Mouse (Mus musculus): Measurements from ENCODE around the gene Mrap. TPM values are rescaled to one million over a fixed set of nuclear protein-coding genes. Genes with fewer than 3 reads are reported as not detected.

Gene Mrap
- polyA plus RNA-seq (2015; fragmentation: Nextera tagmentation; extraction: Ambion mirVana): 5.2 and 9.3 TPM in 2 replicates

- no peak for ATAC-seq (ENCODE audit: low FRiP score, low TSS enrichment)
- Histone ChIP-seq H3K4me1 (ENCODE audit: insufficient read depth, low read length) (no peaks in the 10 kb centered on the region), H3K4me2 (replicated peaks; ENCODE audit: low read depth, low read length) (no peak within 1 kb of the TSS), H3K9me3 (ENCODE audit: low read length) (no peaks in the 10 kb centered on the region), H3K27ac (ENCODE audit: low read length) (no peak within 1 kb of the TSS), H3K27me3 (ENCODE audit: insufficient read depth, low read length) (no peaks in the 10 kb centered on the region), H3K36me3 (ENCODE audit: insufficient read depth, low read length) (no peaks in the 10 kb centered on the region), H3K9ac (replicated peaks; ENCODE audit: low read length) (no peak within 1 kb of the TSS), H3K4me3 (ENCODE audit: low read length) (no peak within 1 kb of the TSS)
- WGBS: 87% methylated on average over 26 of the region's 26 CpGs
These were observed at the start of gene Mrap for GRCm38 (mm10) chr16:90738092-90738956. Mrap (plus strand) TSS chr16:90738207.

GRCm38 (mm10) chr16:90692704-90693385 is 45.2 kb upstream of the Mrap start:
- no peak overlapping the region for H3K4me2 ChIP-seq (replicated peaks; ENCODE audit: low read depth, low read length)
- no peaks in the 10 kb centered on the region for H3K27me3 ChIP-seq (ENCODE audit: insufficient read depth, low read length)
- no peak for ATAC-seq (ENCODE audit: low FRiP score, low TSS enrichment)
- H3K27ac ChIP-seq (ENCODE audit: low read length): no peak overlapping the region
- 0 out of 2 replicates have a peak, but pooled peaks cover 2% of the 10 kb centered on the region for H3K4me1 ChIP-seq (ENCODE audit: insufficient read depth, low read length)
- H3K4me3 ChIP-seq (ENCODE audit: low read length): no peak overlapping the region
- H3K36me3 ChIP-seq (ENCODE audit: insufficient read depth, low read length): no peaks in the 10 kb centered on the region
- no peaks in the 10 kb centered on the region for H3K9me3 ChIP-seq (ENCODE audit: low read length)
- no peak overlapping the region for H3K9ac ChIP-seq (replicated peaks; ENCODE audit: low read length)
- WGBS: 84% methylated on average over 15 of the region's 15 CpGs

- Histone ChIP-seq H3K9ac (replicated peaks; ENCODE audit: low read length) (no peak overlapping the region), H3K9me3 (ENCODE audit: low read length) (no peaks in the 10 kb centered on the region), H3K4me3 (ENCODE audit: low read length) (no peak overlapping the region), H3K27ac (ENCODE audit: low read length) (no peak overlapping the region), H3K4me2 (replicated peaks; ENCODE audit: low read depth, low read length) (no peak overlapping the region), H3K4me1 (ENCODE audit: insufficient read depth, low read length) (no peaks in the 10 kb centered on the region), H3K27me3 (ENCODE audit: insufficient read depth, low read length) (no peaks in the 10 kb centered on the region), H3K36me3 (ENCODE audit: insufficient read depth, low read length) (no peaks in the 10 kb centered on the region)
- no peak for ATAC-seq (ENCODE audit: low FRiP score, low TSS enrichment)
- WGBS: 87% methylated on average over 5 of the region's 5 CpGs
These were observed 44.4 kb upstream of the Mrap start for GRCm38 (mm10) chr16:90693625-90694024.

- no peaks in the 10 kb centered on the region for H3K9me3 ChIP-seq (ENCODE audit: low read length)
These were observed 43.3 kb upstream of the Mrap start for GRCm38 (mm10) chr16:90694719-90695118.

GRCm38 (mm10) chr16:90695121-90695520 is 42.9 kb upstream of the Mrap start:
- Histone ChIP-seq H3K27me3 (ENCODE audit: insufficient read depth, low read length) (no peaks in the 10 kb centered on the region), H3K36me3 (ENCODE audit: insufficient read depth, low read length) (no peaks in the 10 kb centered on the region), H3K4me2 (replicated peaks; ENCODE audit: low read depth, low read length) (no peak overlapping the region), H3K9ac (replicated peaks; ENCODE audit: low read length) (no peak overlapping the region), H3K4me3 (ENCODE audit: low read length) (no peak overlapping the region), H3K4me1 (ENCODE audit: insufficient read depth, low read length) (no peaks in the 10 kb centered on the region), H3K27ac (ENCODE audit: low read length) (no peak overlapping the region), H3K9me3 (ENCODE audit: low read length) (no peaks in the 10 kb centered on the region)
- WGBS: 64% methylated on average over 10 of the region's 10 CpGs
- ATAC-seq (ENCODE audit: low FRiP score, low TSS enrichment): no peak

More at GRCm38 (mm10) chr16:90694719-90695118, 43.3 kb upstream of the Mrap start:
- no peak overlapping the region for H3K27ac ChIP-seq (ENCODE audit: low read length)
- H3K4me2 ChIP-seq (replicated peaks; ENCODE audit: low read depth, low read length): no peak overlapping the region
- WGBS: 74% methylated on average over 9 of the region's 9 CpGs
- no peaks in the 10 kb centered on the region for H3K36me3 ChIP-seq (ENCODE audit: insufficient read depth, low read length)
- no peaks in the 10 kb centered on the region for H3K4me1 ChIP-seq (ENCODE audit: insufficient read depth, low read length)
- no peaks in the 10 kb centered on the region for H3K27me3 ChIP-seq (ENCODE audit: insufficient read depth, low read length)
- no peak overlapping the region for H3K4me3 ChIP-seq (ENCODE audit: low read length)
- H3K9ac ChIP-seq (replicated peaks; ENCODE audit: low read length): no peak overlapping the region
- ATAC-seq (ENCODE audit: low FRiP score, low TSS enrichment): no peak

- ATAC-seq (ENCODE audit: low FRiP score, low TSS enrichment): no peak
These were observed 41.7 kb upstream of the Mrap start for GRCm38 (mm10) chr16:90696306-90696705.

GRCm38 (mm10) chr16:90699390-90699789 is 38.6 kb upstream of the Mrap start:
- H3K4me2 ChIP-seq (replicated peaks; ENCODE audit: low read depth, low read length): no peak overlapping the region
- no peak overlapping the region for H3K9ac ChIP-seq (replicated peaks; ENCODE audit: low read length)
- no peak overlapping the region for H3K4me3 ChIP-seq (ENCODE audit: low read length)
- WGBS: 81% methylated on average over 14 of the region's 14 CpGs
- no peaks in the 10 kb centered on the region for H3K36me3 ChIP-seq (ENCODE audit: insufficient read depth, low read length)
- no peak overlapping the region for H3K27ac ChIP-seq (ENCODE audit: low read length)
- peaks cover 11% of the 10 kb centered on the region for H3K4me1 ChIP-seq (ENCODE audit: insufficient read depth, low read length)
- no peaks in the 10 kb centered on the region for H3K27me3 ChIP-seq (ENCODE audit: insufficient read depth, low read length)
- no peaks in the 10 kb centered on the region for H3K9me3 ChIP-seq (ENCODE audit: low read length)
- ATAC-seq (ENCODE audit: low FRiP score, low TSS enrichment): no peak

More at GRCm38 (mm10) chr16:90696306-90696705, 41.7 kb upstream of the Mrap start:
- Histone ChIP-seq H3K9me3 (ENCODE audit: low read length) (no peaks in the 10 kb centered on the region), H3K4me2 (replicated peaks; ENCODE audit: low read depth, low read length) (no peak overlapping the region), H3K4me1 (ENCODE audit: insufficient read depth, low read length) (no peaks in the 10 kb centered on the region), H3K36me3 (ENCODE audit: insufficient read depth, low read length) (no peaks in the 10 kb centered on the region), H3K27ac (ENCODE audit: low read length) (no peak overlapping the region), H3K27me3 (ENCODE audit: insufficient read depth, low read length) (no peaks in the 10 kb centered on the region), H3K4me3 (ENCODE audit: low read length) (no peak overlapping the region), H3K9ac (replicated peaks; ENCODE audit: low read length) (no peak overlapping the region)
- 81% methylated on average over 9 of the region's 9 CpGs for WGBS

GRCm38 (mm10) chr16:90701541-90701940 is 36.5 kb upstream of the Mrap start:
- 97% methylated on average over 2 of the region's 2 CpGs for WGBS
- Histone ChIP-seq H3K27ac (ENCODE audit: low read length) (no peak overlapping the region), H3K4me1 (ENCODE audit: insufficient read depth, low read length) (peaks cover 19% of the 10 kb centered on the region), H3K27me3 (ENCODE audit: insufficient read depth, low read length) (no peaks in the 10 kb centered on the region), H3K9me3 (ENCODE audit: low read length) (no peaks in the 10 kb centered on the region), H3K9ac (replicated peaks; ENCODE audit: low read length) (no peak overlapping the region), H3K36me3 (ENCODE audit: insufficient read depth, low read length) (no peaks in the 10 kb centered on the region), H3K4me2 (replicated peaks; ENCODE audit: low read depth, low read length) (no peak overlapping the region), H3K4me3 (ENCODE audit: low read length) (no peak overlapping the region)
- ATAC-seq (ENCODE audit: low FRiP score, low TSS enrichment): no peak

- Histone ChIP-seq H3K4me3 (ENCODE audit: low read length) (no peak overlapping the region), H3K9me3 (ENCODE audit: low read length) (no peaks in the 10 kb centered on the region), H3K9ac (replicated peaks; ENCODE audit: low read length) (no peak overlapping the region), H3K4me1 (ENCODE audit: insufficient read depth, low read length) (peaks cover 19% of the 10 kb centered on the region), H3K27ac (ENCODE audit: low read length) (no peak overlapping the region), H3K27me3 (ENCODE audit: insufficient read depth, low read length) (no peaks in the 10 kb centered on the region), H3K36me3 (ENCODE audit: insufficient read depth, low read length) (no peaks in the 10 kb centered on the region), H3K4me2 (replicated peaks; ENCODE audit: low read depth, low read length) (no peak overlapping the region)
- 0 out of 2 replicates have a peak, but pooled peaks have one; percentile 33 for ATAC-seq (ENCODE audit: low FRiP score, low TSS enrichment)
- WGBS: 0% methylated on average over 1 of the region's 1 CpGs
These were observed 34.4 kb upstream of the Mrap start for GRCm38 (mm10) chr16:90703646-90704045.
